Mouse (Mus musculus) midbrain, embryonic 16.5 days (tissue): Measurements from ENCODE around the gene Pgc. TPM values are rescaled to one million over a fixed set of nuclear protein-coding genes. Genes with fewer than 3 reads are reported as not detected.
A peak's percentile ranks its signal among the peaks of the same experiment; 100 is the strongest.

ENCODE experiments used
- ATAC-seq: fragments of 200-750 bp; cut with Nextera tagmentation; 2 replicates; pipeline ENCODE4 v1.8.0; 2017; ENCODE audit warnings: moderate TSS enrichment
- H3K27ac ChIP-seq: fragments of 300-500 bp; sonication (generic); 2 replicates; pipeline ENCODE4 v1.5.1; 2014; ENCODE audit warnings: mild to moderate bottlenecking, low read length, mixed read lengths
- H3K27me3 ChIP-seq: fragments of 300-500 bp; sonication (generic); 2 replicates; pipeline ENCODE4 v1.6.1; 2014; ENCODE audit warnings: low read depth, low read length, mixed read lengths; ENCODE audit not compliant: control insufficient read depth, insufficient read depth
- H3K36me3 ChIP-seq: fragments of 300-500 bp; sonication (generic); 2 replicates; pipeline ENCODE4 v1.6.1; 2014; ENCODE audit warnings: mild to moderate bottlenecking, low read length, moderate library complexity, mixed read lengths; ENCODE audit not compliant: control insufficient read depth, insufficient read depth
- H3K4me1 ChIP-seq: fragments of 300-500 bp; sonication (generic); 2 replicates; pipeline ENCODE4 v1.6.1; 2014; ENCODE audit warnings: mild to moderate bottlenecking, low read length, mixed read lengths; ENCODE audit not compliant: control insufficient read depth, insufficient read depth
- H3K4me2 ChIP-seq: fragments of 300-500 bp; sonication (generic); 2 replicates; pipeline ENCODE4 v1.6.1; 2014; ENCODE audit warnings: mild to moderate bottlenecking, low read length, mixed read lengths
- H3K4me3 ChIP-seq: fragments of 300-500 bp; sonication (generic); 2 replicates; pipeline ENCODE4 v1.5.1; 2014; ENCODE audit warnings: low read depth, mild to moderate bottlenecking, low read length, moderate library complexity, mixed read lengths
- H3K9ac ChIP-seq: fragments of 300-500 bp; sonication (generic); 2 replicates; pipeline ENCODE4 v1.6.1; 2014; ENCODE audit warnings: low read depth, low read length, mixed read lengths
- H3K9me3 ChIP-seq: fragments of 300-500 bp; sonication (generic); replicated peaks from 2 replicates; pipeline ENCODE4 v1.6.1; 2014; ENCODE audit warnings: mild to moderate bottlenecking, low read length, mixed read lengths; ENCODE audit not compliant: control insufficient read depth, poor library complexity, severe bottlenecking
- WGBS: fragments of 180-500 bp; shearing (Covaris S2); extraction: QIAGEN DNeasy Blood & Tissue Kit; methylation state at CpG from one replicate; pipeline ENCODE4 v1.1.7; 2014; 5-methylcytosine and 5-hydroxymethylcytosine counted together
- polyA plus RNA-seq: library from polyadenylated mRNA; unstranded; fragments of >200 nt; fragmentation: Nextera tagmentation; extraction: Ambion mirVana; gene quantifications from 2 replicates; pipeline ENCODE4 v1.2.1, GENCODE M21; 2015

Pgc gene
- polyA plus RNA-seq, 1 experiment from 2014 or later = 0.13 TPM

- Histone ChIP-seq H3K9ac (no peak overlapping the region), H3K4me1 (no peaks in the 10 kb centered on the region), H3K36me3 (no peaks in the 10 kb centered on the region), H3K27me3 (no peaks in the 10 kb centered on the region), H3K9me3 (no peaks in the 10 kb centered on the region), H3K4me2 (no peak overlapping the region), H3K27ac (no peak overlapping the region), H3K4me3 (no peak overlapping the region)
- no peak for ATAC-seq
- 76% methylated on average over 5 of the region's 5 CpGs for WGBS
Observed at GRCm38 (mm10) chr17:47751811-47752210, 25.2 kb downstream of the Pgc start.

- no peak for ATAC-seq
- Histone ChIP-seq H3K4me3 (no peak overlapping the region), H3K9ac (no peak overlapping the region), H3K4me2 (no peak overlapping the region), H3K27ac (no peak overlapping the region), H3K36me3 (no peaks in the 10 kb centered on the region), H3K4me1 (no peaks in the 10 kb centered on the region), H3K27me3 (no peaks in the 10 kb centered on the region), H3K9me3 (no peaks in the 10 kb centered on the region)
- WGBS = 85% methylated on average over 8 of the region's 8 CpGs
Observed at GRCm38 (mm10) chr17:47753130-47753775, 26.6 kb downstream of the Pgc start.

GRCm38 (mm10) chr17:47754246-47754645, 27.6 kb downstream of the Pgc start:
- no peak for ATAC-seq
- Histone ChIP-seq H3K4me2 (no peak overlapping the region), H3K4me1 (no peaks in the 10 kb centered on the region), H3K9me3 (no peaks in the 10 kb centered on the region), H3K27me3 (no peaks in the 10 kb centered on the region), H3K9ac (no peak overlapping the region), H3K4me3 (no peak overlapping the region), H3K27ac (no peak overlapping the region), H3K36me3 (no peaks in the 10 kb centered on the region)
- 81% methylated on average over 12 of the region's 13 CpGs for WGBS

GRCm38 (mm10) chr17:47756366-47756765, 29.7 kb downstream of the Pgc start:
- no peaks in the 10 kb centered on the region for H3K27me3 ChIP-seq
- no peak overlapping the region for H3K27ac ChIP-seq
- H3K9ac ChIP-seq = 0 out of 2 replicates have a peak overlapping the region, but pooled peaks have one; percentile 4
- H3K4me2 ChIP-seq = no peak overlapping the region
- no peaks in the 10 kb centered on the region for H3K4me1 ChIP-seq
- 34% methylated on average over 6 of the region's 6 CpGs for WGBS
- no peaks in the 10 kb centered on the region for H3K36me3 ChIP-seq
- H3K9me3 ChIP-seq = no peaks in the 10 kb centered on the region
- no peak for ATAC-seq
- no peak overlapping the region for H3K4me3 ChIP-seq

GRCm38 (mm10) chr17:47757056-47757610, 30.5 kb downstream of the Pgc start:
- Histone ChIP-seq H3K4me2 (no peak overlapping the region), H3K27me3 (no peaks in the 10 kb centered on the region), H3K36me3 (no peaks in the 10 kb centered on the region), H3K9ac (no peak overlapping the region), H3K27ac (no peak overlapping the region), H3K4me3 (no peak overlapping the region), H3K9me3 (no peaks in the 10 kb centered on the region), H3K4me1 (no peaks in the 10 kb centered on the region)
- ATAC-seq = no peak
- 88% methylated on average over 7 of the region's 7 CpGs for WGBS

DNA sequence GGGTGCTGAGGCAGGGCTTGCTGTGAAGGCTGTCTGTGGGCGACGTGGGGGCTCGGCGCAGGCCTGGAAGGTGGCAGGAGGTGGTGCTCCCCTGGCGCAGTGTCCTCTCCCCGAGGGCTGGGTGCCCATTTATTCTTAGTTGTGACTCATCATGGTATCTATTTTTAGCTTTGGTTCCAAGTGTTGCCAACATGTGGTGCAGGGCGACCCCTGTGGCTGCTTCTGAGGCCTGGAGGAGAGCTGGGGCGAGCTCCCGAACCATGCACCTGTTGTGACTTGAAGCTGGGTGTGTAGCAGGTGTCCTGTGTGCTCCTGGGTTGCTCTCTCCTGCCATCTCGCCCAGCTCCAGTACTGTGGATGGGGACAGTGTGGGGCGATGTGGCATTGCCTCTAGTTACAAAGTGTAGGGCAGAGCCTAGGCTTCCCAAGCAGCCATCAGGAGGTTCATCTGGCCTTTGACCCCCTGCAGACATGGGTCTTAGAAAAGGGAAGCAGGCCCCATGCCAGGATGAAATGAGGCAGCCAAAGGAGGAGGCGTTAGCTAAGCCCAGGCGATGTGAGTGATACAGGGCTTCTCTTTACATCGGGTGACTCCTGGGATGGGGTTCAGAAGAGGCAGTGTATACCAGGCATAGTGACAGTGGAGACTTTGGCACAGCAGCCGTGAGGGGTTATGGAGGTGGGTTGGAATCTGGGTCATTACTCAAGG, 33.2 kb downstream of the Pgc start:
- H3K9ac ChIP-seq = no peak overlapping the region

GRCm38 (mm10) chr17:47762028-47762427, 35.4 kb downstream of the Pgc start:
- WGBS = 86% methylated on average over 7 of the region's 7 CpGs
- H3K27ac ChIP-seq = no peak overlapping the region
- no peak for ATAC-seq

More for the DNA sequence above, 33.2 kb downstream of the Pgc start:
- 78% methylated on average over 15 of the region's 15 CpGs for WGBS
- no peaks in the 10 kb centered on the region for H3K9me3 ChIP-seq
- H3K36me3 ChIP-seq = no peaks in the 10 kb centered on the region
- ATAC-seq = no peak; the same call in 1 of the 2 replicates
- no peak overlapping the region for H3K4me2 ChIP-seq
- no peak overlapping the region for H3K27ac ChIP-seq
- H3K4me3 ChIP-seq = no peak overlapping the region
- peaks cover 2% of the 10 kb centered on the region; the same call in 1 of the 2 replicates for H3K4me1 ChIP-seq
- no peaks in the 10 kb centered on the region for H3K27me3 ChIP-seq

GRCm38 (mm10) chr17:47762518-47763340, 36.1 kb downstream of the Pgc start:
- no peak overlapping the region for H3K4me3 ChIP-seq
- no peaks in the 10 kb centered on the region for H3K27me3 ChIP-seq
- H3K9me3 ChIP-seq = no peaks in the 10 kb centered on the region
- H3K4me2 ChIP-seq = no peak overlapping the region
- ATAC-seq = peak; percentile 92
- H3K27ac ChIP-seq = peak overlapping the region; percentile 62; the same call in 1 of the 2 replicates
- WGBS = 67% methylated on average over 13 of the region's 13 CpGs
- no peak overlapping the region for H3K9ac ChIP-seq
- H3K36me3 ChIP-seq = no peaks in the 10 kb centered on the region
- H3K4me1 ChIP-seq = peaks cover 2% of the 10 kb centered on the region; the same call in 1 of the 2 replicates

More at GRCm38 (mm10) chr17:47762028-47762427, 35.4 kb downstream of the Pgc start:
- Histone ChIP-seq H3K4me3 (no peak overlapping the region), H3K9me3 (no peaks in the 10 kb centered on the region), H3K27me3 (no peaks in the 10 kb centered on the region), H3K4me1 (peaks cover 2% of the 10 kb centered on the region; the same call in 1 of the 2 replicates), H3K4me2 (no peak overlapping the region), H3K9ac (no peak overlapping the region), H3K36me3 (no peaks in the 10 kb centered on the region)
